Mouse (Mus musculus) MEL (cell line): ENCODE results near the gene Cmas.

Experiments used
- CTCF ChIP-seq, 3 experiments: IDR thresholded peaks in 2 of 3; conservative IDR thresholded peaks in 1 of 3; 2 replicates each; pipeline ENCODE4 v1.5.1; 2011 to 2012; ENCODE audit warnings: low read length in 3 of 3, low read depth in 2 of 3, mild to moderate bottlenecking in 2 of 3, improper control_type of control experiment in 1 of 3, inconsistent platforms in 1 of 3, mixed read lengths in 1 of 3, moderate library complexity in 1 of 3; ENCODE audit not compliant: control insufficient read depth in 1 of 3, insufficient read depth in 1 of 3, poor library complexity in 1 of 3, severe bottlenecking in 1 of 3
- POLR2A ChIP-seq, 2 experiments: IDR thresholded peaks; 2 replicates each; pipeline ENCODE4 v1.6.1; 2011 to 2012; ENCODE audit warnings: low read length in 2 of 2, mild to moderate bottlenecking in 2 of 2, control low read depth in 1 of 2, improper control_type of control experiment in 1 of 2, low read depth in 1 of 2, moderate library complexity in 1 of 2; ENCODE audit not compliant: control insufficient read depth in 1 of 2, insufficient read depth in 1 of 2, poor library complexity in 1 of 2

DNA sequence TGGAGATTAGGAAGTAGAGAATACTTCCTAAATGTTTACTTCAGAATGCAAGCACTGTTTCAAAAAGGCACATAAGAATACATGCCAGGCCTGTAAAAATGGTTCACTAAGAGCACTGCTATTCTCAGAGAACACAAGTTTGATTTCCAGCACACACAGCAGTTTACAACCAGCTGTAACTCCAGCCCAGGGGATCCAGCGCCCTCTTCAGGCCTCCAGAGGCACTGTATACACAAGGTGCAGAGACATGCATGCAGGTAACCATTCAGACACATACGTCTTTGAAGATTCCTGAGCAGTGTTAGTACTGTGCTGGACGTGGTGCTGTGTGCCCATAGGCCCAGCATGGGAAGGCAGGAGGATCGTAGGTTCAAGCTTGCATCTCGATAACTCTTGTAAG lies 17.1 kb downstream of the Cmas start:
- no peak for TF ChIP-seq POLR2A (IDR thresholded peaks at IDR 0.05; ENCODE audit: control insufficient read depth in 1 of 2, insufficient read depth in 1 of 2, low read depth in 1 of 2, low read length in 2 of 2, poor library complexity in 1 of 2)
- TF ChIP-seq CTCF (IDR thresholded peaks at IDR 0.05 in 2 of 3, conservative IDR thresholded peaks at IDR 0.05 in 1 of 3; ENCODE audit: control insufficient read depth in 1 of 3, insufficient read depth in 1 of 3, low read depth in 2 of 3, low read length in 3 of 3, poor library complexity in 1 of 3, severe bottlenecking in 1 of 3): peak; percentile 39 to 52 (median 45)
